Mouse (Mus musculus): ENCODE data around the gene Scg5. TPM values are rescaled to one million over a fixed set of nuclear protein-coding genes. Genes with fewer than 3 reads are reported as not detected.
A peak's percentile ranks its signal among the peaks of the same experiment; 100 is the strongest.

Gene Scg5
- under 1 TPM in 1 of 2 experiments, not detected in 1; 0.21 TPM for total RNA-seq (2021)
- long read RNA-seq, experiment 1 = 0 reads
- long read RNA-seq, experiment 2 = 0 reads

- peak; percentile 14 for DNase-seq
These were observed at the start of gene Scg5 for GRCm38 (mm10) chr2:113828943-113829882. Gene Scg5, minus strand, starts transcription at chr2:113829121.

GRCm38 (mm10) chr2:113870115-113870514, 41.2 kb upstream of the Scg5 start:
- DNase-seq = no peak

GRCm38 (mm10) chr2:113868404-113868803, 39.5 kb upstream of the Scg5 start:
- no peak for DNase-seq

- DNase-seq = no peak
These were observed 37.2 kb upstream of the Scg5 start for GRCm38 (mm10) chr2:113866155-113866554.

- no peak for DNase-seq
These were observed 20.2 kb upstream of the Scg5 start for GRCm38 (mm10) chr2:113849141-113849540.

GRCm38 (mm10) chr2:113848245-113849121, 19.6 kb upstream of the Scg5 start, which contains the start of gene Arhgap11a:
Gene Arhgap11a, minus strand, starts transcription at chr2:113848661.
- peak; percentile 76 for DNase-seq

GRCm38 (mm10) chr2:113847678-113848244, 18.8 kb upstream of the Scg5 start:
- no peak for DNase-seq

GRCm38 (mm10) chr2:113845081-113845480, 16.2 kb upstream of the Scg5 start:
- DNase-seq = no peak

GRCm38 (mm10) chr2:113841656-113842437, 12.9 kb upstream of the Scg5 start:
- DNase-seq = no peak

GRCm38 (mm10) chr2:113839488-113839887, 10.6 kb upstream of the Scg5 start:
- DNase-seq = no peak

GRCm38 (mm10) chr2:113835219-113835618, 6.3 kb upstream of the Scg5 start:
- no peak for DNase-seq

GRCm38 (mm10) chr2:113828086-113828942, 607 bp downstream of the Scg5 start:
- no peak for DNase-seq

- DNase-seq = no peak
These were observed 5.0 kb downstream of the Scg5 start for GRCm38 (mm10) chr2:113823909-113824308.

GRCm38 (mm10) chr2:113822367-113822766, 6.6 kb downstream of the Scg5 start:
- no peak for DNase-seq

- DNase-seq = no peak
These were observed 7.7 kb downstream of the Scg5 start for GRCm38 (mm10) chr2:113821176-113821734.

GRCm38 (mm10) chr2:113820117-113820516, 8.8 kb downstream of the Scg5 start:
- DNase-seq = no peak

- DNase-seq = no peak
These were observed 11.0 kb downstream of the Scg5 start for GRCm38 (mm10) chr2:113817681-113818606.

GRCm38 (mm10) chr2:113807640-113808039, 21.3 kb downstream of the Scg5 start:
- DNase-seq = no peak
